Mouse (Mus musculus): ENCODE measurements at regions not wholly inside any gene's neighbourhood (a gene's known extent, or its start where the extent isn't known, plus 50 kb on each side); places are given as distances from the start of the nearest gene placed in this dataset.

- no peak overlapping the region for H3K9ac ChIP-seq (ENCODE audit: insufficient read depth, low read depth)
- no peak for DNase-seq (ENCODE audit: extremely low read depth)
- no peak overlapping the region for H3K4me3 ChIP-seq (replicated peaks in 1 of 3; ENCODE audit: low read depth in 2 of 3, low read length in 2 of 3, poor library complexity in 1 of 3)
- no peaks in the 10 kb centered on the region for H3K36me3 ChIP-seq (replicated peaks in 1 of 2; ENCODE audit: control insufficient read depth in 1 of 2, insufficient read depth in 1 of 2, low read length in 1 of 2)
- no peaks in the 10 kb centered on the region for H3K79me2 ChIP-seq (replicated peaks; ENCODE audit: control insufficient read depth, extremely low read depth, insufficient read depth, poor library complexity, severe bottlenecking)
- H3K4me2 ChIP-seq (ENCODE audit: insufficient read depth, low read depth, poor library complexity, severe bottlenecking): no peak overlapping the region
- no peaks in the 10 kb centered on the region for H3K27me3 ChIP-seq (replicated peaks)
- TF ChIP-seq KAT2A (IDR thresholded peaks at IDR 0.05; ENCODE audit: insufficient replicate concordance, low read length) (no peak), RCOR1 (conservative IDR thresholded peaks at IDR 0.05; ENCODE audit: low read depth, low read length) (no peak), NRF1 (IDR thresholded peaks at IDR 0.05; ENCODE audit: low read depth, low read length) (no peak), BHLHE40 (IDR thresholded peaks at IDR 0.05; ENCODE audit: low read depth, low read length) (no peak), RAD21 (IDR thresholded peaks at IDR 0.05; ENCODE audit: low read depth, low read length) (no peak), CTCF (conservative IDR thresholded peaks at IDR 0.05 in 1 of 2, IDR thresholded peaks at IDR 0.05 in 1 of 2; ENCODE audit: low read depth in 2 of 2, low read length in 2 of 2) (no peak), ZMIZ1 (IDR thresholded peaks at IDR 0.05; ENCODE audit: low read depth, low read length) (no peak), JUN (IDR thresholded peaks at IDR 0.05; ENCODE audit: insufficient read depth, low read depth, low read length) (no peak), MEF2A (IDR thresholded peaks at IDR 0.05; ENCODE audit: borderline replicate concordance, low read depth, low read length) (no peak), ETS1 (conservative IDR thresholded peaks at IDR 0.05; ENCODE audit: low read depth, low read length) (no peak), MXI1 (IDR thresholded peaks at IDR 0.05; ENCODE audit: low read depth, low read length) (no peak), GABPA (IDR thresholded peaks at IDR 0.05; ENCODE audit: insufficient replicate concordance, low read depth, low read length) (no peak), TCF12 (IDR thresholded peaks at IDR 0.05; ENCODE audit: low read depth, low read length) (no peak), POLR2A (IDR thresholded peaks at IDR 0.05; ENCODE audit: low read depth, low read length) (no peak), HCFC1 (IDR thresholded peaks at IDR 0.05; ENCODE audit: low read depth, low read length) (no peak)
- in situ Hi-C loops (cut with MboI; ENCODE audit: low pct_ligation_motif_present, low pct_unique_long_range_greater_than_20kb, low sequenced_read_pairs) (no loop called here), dilution Hi-C loops (cut with MboI; ENCODE audit: extremely low pct_ligation_motif_present, extremely low pct_unique_long_range_greater_than_20kb, low sequenced_read_pairs) (no loop called here)
- H3K9me3 ChIP-seq (replicated peaks; ENCODE audit: low read length): peaks cover 19% of the 10 kb centered on the region
- H3K4me1 ChIP-seq (ENCODE audit: control insufficient read depth in 1 of 2, insufficient read depth in 2 of 2): no peaks in the 10 kb centered on the region
- no peak overlapping the region for H3K27ac ChIP-seq (ENCODE audit: insufficient read depth, low read depth)
Measured at GRCm38 (mm10) chr6:60600201-60600600, 229.5 kb downstream of the Snca start.

GRCm38 (mm10) chr6:60564261-60564660 lies 265.4 kb downstream of the Snca start:
- no peak overlapping the region for H3K4me2 ChIP-seq (ENCODE audit: insufficient read depth, low read depth, poor library complexity, severe bottlenecking)
- no peak for DNase-seq (ENCODE audit: extremely low read depth)
- no peaks in the 10 kb centered on the region for H3K27me3 ChIP-seq (replicated peaks)
- H3K4me3 ChIP-seq (replicated peaks in 1 of 3; ENCODE audit: low read depth in 2 of 3, low read length in 2 of 3, poor library complexity in 1 of 3): no peak overlapping the region
- H3K79me2 ChIP-seq (replicated peaks; ENCODE audit: control insufficient read depth, extremely low read depth, insufficient read depth, poor library complexity, severe bottlenecking): no peaks in the 10 kb centered on the region
- H3K4me1 ChIP-seq (ENCODE audit: control insufficient read depth in 1 of 2, insufficient read depth in 2 of 2): no peaks in the 10 kb centered on the region
- H3K9me3 ChIP-seq (replicated peaks; ENCODE audit: low read length): peaks cover 10% of the 10 kb centered on the region
- no peak overlapping the region for H3K9ac ChIP-seq (ENCODE audit: insufficient read depth, low read depth)
- no peak for TF ChIP-seq ZNF384 (IDR thresholded peaks at IDR 0.05; ENCODE audit: low read depth, low read length)
- no peak for TF ChIP-seq MEF2A (IDR thresholded peaks at IDR 0.05; ENCODE audit: borderline replicate concordance, low read depth, low read length)
- TF ChIP-seq POLR2A (IDR thresholded peaks at IDR 0.05; ENCODE audit: low read depth, low read length): no peak
- no peak for TF ChIP-seq ETS1 (conservative IDR thresholded peaks at IDR 0.05; ENCODE audit: low read depth, low read length)
- no peak for TF ChIP-seq RCOR1 (conservative IDR thresholded peaks at IDR 0.05; ENCODE audit: low read depth, low read length)
- no peak for TF ChIP-seq POLR2AphosphoS2 (IDR thresholded peaks at IDR 0.05; ENCODE audit: low read depth, low read length)
- no peak for TF ChIP-seq NRF1 (IDR thresholded peaks at IDR 0.05; ENCODE audit: low read depth, low read length)
- TF ChIP-seq UBTF (IDR thresholded peaks at IDR 0.05; ENCODE audit: low read depth, low read length): no peak
- no peak for TF ChIP-seq MAZ (IDR thresholded peaks at IDR 0.05; ENCODE audit: low read depth, low read length)
- no peak for TF ChIP-seq MAX (IDR thresholded peaks at IDR 0.05; ENCODE audit: low read length)
- TF ChIP-seq MXI1 (IDR thresholded peaks at IDR 0.05; ENCODE audit: low read depth, low read length): no peak
- TF ChIP-seq ZC3H11A (IDR thresholded peaks at IDR 0.05; ENCODE audit: low read depth, low read length): no peak
- no peak for TF ChIP-seq ZMIZ1 (IDR thresholded peaks at IDR 0.05; ENCODE audit: low read depth, low read length)
- no peak overlapping the region for H3K27ac ChIP-seq (ENCODE audit: insufficient read depth, low read depth)
- dilution Hi-C loops (cut with MboI; ENCODE audit: extremely low pct_ligation_motif_present, extremely low pct_unique_long_range_greater_than_20kb, low sequenced_read_pairs) (no loop called here), in situ Hi-C loops (cut with MboI; ENCODE audit: low pct_ligation_motif_present, low pct_unique_long_range_greater_than_20kb, low sequenced_read_pairs) (no loop called here)
- no peaks in the 10 kb centered on the region for H3K36me3 ChIP-seq (replicated peaks in 1 of 2; ENCODE audit: control insufficient read depth in 1 of 2, insufficient read depth in 1 of 2, low read length in 1 of 2)

Data from CH12.LX (cell line).